Mouse (Mus musculus): ENCODE data around the gene Olfr1373. TPM values are rescaled to one million over a fixed set of nuclear protein-coding genes. Genes with fewer than 3 reads are reported as not detected.
"Not testable (repeated sequence)": the region's sequence is repeated elsewhere in the genome, so short reads cannot be mapped to it uniquely, and the experiment has no call there.

The Olfr1373 gene
- total RNA-seq (2021) = not detected
- long read RNA-seq, experiment 1 = 0 reads
- long read RNA-seq, experiment 2 = 0 reads

DNA sequence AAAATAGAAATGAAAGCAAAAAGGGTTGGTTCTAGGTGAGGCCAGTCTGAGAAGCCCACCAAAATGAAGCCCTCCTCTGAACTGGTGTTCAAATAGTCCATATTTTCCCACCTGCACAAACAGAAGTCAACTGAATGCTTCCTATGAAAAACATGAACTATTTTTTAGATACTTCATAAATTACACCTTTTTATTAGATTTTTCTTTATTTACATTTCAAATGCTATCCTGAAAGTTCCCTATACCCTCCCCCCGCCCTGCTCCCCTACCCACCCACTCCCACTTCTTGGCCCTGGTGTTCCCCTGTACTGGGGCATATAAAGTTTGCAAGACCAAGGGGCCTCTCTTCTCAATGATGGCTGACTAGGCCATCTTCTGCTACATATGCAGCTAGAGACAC is at the start of gene Olfr1373:
Gene Olfr1373, minus strand, starts transcription at position 101 of the 400 bp plus-strand sequence.
- DNase-seq (ENCODE audit: low spot score in 2 of 2) = not testable (repeated sequence)

DNA sequence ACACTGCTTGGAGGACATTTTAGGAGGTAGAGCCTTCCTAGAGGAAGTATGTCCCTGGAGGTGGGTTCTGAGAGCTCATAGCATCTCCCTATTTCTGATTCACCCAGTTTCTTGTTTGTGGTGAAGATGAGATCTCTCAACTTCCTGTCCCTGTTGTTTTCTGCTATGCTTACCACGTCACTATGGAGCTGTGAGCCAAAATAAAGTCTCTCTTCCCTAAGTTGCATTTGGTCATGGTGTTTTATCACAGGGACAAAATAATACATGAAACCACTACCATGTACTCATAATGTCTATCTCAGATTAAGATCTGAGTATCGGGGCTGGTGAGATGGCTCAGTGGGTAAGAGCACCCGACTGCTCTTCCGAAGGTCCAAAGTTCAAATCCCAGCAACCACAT is 35.3 kb upstream of the Olfr1373 start:
- not testable (repeated sequence) for DNase-seq (ENCODE audit: low spot score in 2 of 2)

DNA sequence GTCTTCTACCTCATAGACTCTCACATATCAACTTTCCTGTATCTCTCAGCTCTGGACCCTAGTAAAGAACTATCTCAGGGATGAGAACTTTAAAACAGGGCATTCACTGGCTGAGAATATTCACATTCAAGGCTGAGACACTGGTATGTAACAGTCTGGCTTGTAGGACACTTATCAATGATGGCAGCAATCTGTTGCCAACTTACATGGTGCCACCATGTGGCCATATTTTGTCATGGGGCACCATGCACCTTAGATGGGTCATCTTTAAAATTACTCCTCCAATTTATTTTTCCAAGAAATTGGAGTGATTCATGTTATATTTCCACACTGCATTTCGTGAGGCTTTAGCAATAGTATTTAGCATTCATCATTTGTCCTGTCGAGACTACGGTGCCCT is 34.6 kb upstream of the Olfr1373 start:
- DNase-seq (ENCODE audit: low spot score in 2 of 2) = not testable (repeated sequence)

DNA sequence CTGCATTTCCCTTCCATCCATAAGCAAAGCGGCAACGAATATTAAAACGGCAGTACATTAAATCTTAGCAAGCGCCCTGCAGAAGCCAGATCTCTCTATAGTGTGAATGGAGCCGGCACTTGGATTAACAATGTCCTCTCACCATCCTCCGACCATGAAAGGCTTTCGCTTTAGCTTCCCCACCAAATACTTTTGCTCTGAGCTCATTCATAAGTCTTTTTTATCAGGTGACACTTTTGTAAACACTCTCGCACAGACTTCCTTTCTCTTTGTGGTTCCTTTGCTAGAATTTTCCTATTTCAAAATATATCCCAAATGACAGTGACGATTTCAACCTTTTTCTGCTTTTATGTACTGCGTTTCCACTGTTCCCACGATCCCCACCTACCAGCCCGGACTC is 23.1 kb upstream of the Olfr1373 start:
- no peak for DNase-seq (ENCODE audit: low spot score in 2 of 2)

GRCm38 (mm10) chr11:52167901-52168302 is 22.6 kb upstream of the Olfr1373 start:
- not testable (repeated sequence) for DNase-seq (ENCODE audit: low spot score in 2 of 2)

DNA sequence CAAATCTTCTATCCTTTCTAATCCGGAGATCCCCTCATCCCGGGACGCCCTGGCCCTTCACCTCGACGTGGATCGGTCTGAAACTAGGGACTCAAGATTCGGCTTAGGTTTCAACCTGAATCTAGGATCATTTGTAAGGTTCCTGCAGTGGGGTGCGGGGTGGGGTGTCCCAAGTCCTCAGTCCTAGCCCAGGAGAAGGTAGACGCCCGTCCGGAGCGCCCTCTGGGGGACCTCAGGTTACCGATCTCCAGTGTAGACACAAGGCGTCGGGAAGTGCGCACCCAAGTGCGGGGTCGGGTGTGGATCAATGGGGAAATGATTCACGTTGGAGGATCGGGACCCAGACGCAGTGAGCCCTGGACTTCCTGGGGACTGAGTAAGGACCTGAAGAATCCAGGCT is 21.8 kb upstream of the Olfr1373 start:
- no peak for DNase-seq (ENCODE audit: low spot score in 2 of 2)

DNA sequence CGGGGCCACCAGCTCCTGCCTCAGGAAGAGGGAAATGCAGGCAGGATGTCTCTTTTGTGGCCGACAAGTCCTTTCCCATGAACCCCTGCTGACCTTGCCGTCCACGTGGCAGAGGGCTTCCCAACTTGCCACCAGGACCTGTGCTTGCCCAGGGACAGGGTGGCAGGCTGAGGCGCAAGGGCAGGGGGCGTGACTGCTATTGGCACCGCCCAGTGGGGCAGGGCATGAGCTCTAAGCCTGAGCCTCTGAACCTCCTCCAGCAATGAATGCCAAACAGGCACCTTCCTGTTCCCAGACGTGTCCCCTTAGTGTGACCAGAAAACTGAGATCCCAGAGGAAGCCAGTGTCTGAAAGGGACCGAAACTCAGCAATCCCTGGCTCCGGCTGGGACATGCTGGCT is 18.6 kb upstream of the Olfr1373 start:
- no peak for DNase-seq (ENCODE audit: low spot score in 2 of 2)

DNA sequence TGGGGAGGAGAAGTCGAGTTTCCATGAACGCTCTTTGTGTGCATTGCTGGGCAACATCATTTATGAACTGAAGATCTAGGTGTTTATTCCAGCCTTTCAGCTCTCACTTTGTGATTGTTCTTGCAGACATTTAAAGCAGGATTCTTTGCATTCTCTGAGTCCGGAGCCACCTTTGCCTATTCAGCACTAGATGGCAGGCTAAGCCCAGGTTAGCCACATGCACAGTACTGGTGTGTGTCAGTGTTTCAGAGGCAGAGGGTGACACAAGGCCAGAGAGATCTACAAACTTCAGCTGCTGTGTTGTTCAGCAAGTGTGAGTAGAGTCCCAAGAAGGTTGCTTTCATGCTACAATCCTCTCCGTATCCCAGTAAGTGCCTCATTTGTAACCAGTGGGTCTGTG is 1.7 kb downstream of the Olfr1373 start:
- not testable (repeated sequence) for DNase-seq (ENCODE audit: low spot score in 2 of 2)

DNA sequence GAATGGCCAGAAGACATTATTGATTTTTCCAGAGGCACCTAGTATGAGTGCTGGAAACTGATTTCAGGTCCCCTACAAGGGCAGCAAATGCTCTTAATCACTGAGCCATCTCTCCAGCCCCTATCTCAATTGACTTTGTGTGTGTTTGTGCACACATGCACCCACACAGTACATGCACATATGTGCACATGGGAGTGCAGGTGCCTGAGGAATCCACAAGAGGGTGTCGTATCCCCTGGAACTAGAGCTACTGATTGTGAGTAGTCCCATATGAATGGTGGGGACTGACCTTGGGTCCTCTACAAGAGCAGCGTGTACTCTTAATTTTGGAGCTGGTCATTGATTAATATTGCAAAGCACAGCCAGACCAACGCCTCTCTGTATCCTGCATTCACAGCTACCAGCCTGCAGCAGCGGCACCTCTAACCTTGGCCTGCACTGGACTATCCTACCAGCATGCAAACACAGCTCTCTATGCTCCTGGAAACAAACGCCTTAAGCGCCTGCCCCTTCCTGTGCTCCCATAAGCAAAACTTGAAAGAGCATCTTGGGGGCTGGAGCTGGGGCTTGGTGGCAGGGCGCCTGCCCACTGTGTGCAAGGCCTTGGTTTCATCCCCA is 14.8 kb downstream of the Olfr1373 start:
- no peak for DNase-seq (ENCODE audit: low spot score in 2 of 2)

DNA sequence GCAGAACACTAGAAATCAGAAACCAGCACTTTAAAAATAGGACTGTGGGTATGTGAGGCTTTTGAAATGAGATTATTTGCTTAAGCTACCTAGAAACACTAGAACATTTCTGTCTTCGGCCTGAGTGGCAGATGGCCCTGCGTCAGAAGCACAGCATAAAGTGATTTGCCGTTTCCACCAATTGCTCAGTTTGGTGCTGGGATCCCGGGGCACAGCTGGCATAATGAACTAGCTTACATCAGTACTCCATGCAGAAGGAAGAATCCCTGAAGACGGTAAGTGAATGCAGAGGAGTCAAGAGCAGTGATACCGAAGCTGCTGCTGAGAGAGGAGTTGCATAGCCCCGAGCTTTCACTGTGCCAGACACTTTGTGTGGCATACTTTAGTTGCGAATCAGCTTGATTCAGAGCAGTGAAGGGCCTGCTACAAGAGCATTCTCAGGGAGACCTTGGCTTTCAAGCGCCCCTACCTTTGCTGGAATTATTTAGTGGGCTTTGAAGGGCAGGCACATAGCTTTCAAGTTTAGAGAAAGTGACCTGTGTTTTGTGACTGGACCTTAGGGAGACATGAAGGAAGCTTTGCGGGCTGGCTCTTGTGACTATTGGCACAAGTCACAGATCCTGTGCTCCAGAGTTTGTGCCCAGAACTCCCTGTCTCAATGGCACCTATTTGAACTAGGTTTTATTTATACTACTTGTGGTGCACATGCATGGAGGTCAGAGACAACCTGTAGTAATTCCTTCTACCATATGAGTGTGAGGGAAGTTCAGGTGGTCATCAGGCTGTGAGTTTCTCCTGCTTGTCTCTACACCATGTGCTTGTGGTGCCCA is 15.5 kb downstream of the Olfr1373 start:
- DNase-seq (ENCODE audit: low spot score in 2 of 2) = no peak

- DNase-seq (ENCODE audit: low spot score in 2 of 2) = no peak
Observed at GRCm38 (mm10) chr11:52129171-52129570, 16.2 kb downstream of the Olfr1373 start.

DNA sequence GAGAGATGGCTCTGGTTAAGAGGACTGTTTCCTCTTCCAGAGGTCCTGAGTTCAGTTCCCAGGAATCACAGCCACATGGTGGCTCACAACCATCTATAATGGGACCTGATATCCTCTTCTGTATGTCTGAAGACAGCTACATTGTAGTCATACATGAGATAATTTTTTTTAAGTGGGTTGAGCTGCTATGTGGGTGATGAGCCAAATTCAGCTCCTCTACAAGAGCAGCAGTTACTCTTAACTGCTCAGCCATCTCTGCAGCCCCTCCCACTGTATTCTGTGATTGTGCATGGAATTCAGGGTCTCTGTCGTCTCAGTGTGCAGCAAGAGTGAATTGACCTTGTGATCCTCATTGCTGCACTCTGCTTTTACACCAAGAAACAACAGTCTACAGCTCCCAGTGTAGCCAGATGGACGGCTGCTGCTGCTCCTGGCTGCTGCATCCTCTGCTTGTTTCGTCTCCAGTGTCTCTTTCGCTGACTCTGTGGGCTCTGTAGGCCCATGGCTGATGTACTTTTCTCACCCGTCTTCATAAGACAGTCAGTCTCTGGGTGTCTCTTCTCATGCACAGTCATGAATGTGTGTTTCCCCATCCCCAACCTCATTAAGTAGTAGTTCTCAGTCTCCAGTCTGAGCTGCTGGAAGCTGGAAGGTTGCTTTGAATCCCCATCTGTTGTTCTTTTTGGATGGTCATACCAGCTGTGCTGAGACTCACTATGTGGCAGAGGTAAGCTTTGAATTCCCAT is 16.8 kb downstream of the Olfr1373 start:
- DNase-seq (ENCODE audit: low spot score in 2 of 2) = no peak

DNA sequence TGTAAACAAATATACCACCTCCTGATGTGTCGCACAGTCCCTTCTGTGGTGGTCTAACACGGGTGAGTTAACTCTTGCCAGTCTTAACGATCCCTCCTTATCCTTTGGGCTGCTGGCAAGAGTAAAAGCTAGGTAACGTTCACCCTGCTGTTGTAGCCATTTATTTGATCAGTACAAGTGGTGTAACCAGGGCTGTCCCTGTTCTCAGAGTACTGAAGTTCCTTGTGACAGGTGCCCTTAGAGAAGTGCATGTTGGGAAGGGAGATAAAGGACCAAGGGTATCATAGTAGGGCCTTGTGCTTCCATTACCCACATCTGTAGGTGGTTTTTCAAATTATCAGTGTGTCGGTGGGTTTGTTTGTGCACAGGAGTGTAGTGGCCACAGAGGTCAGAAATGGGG is 17.6 kb downstream of the Olfr1373 start:
- no peak for DNase-seq (ENCODE audit: low spot score in 2 of 2)

DNA sequence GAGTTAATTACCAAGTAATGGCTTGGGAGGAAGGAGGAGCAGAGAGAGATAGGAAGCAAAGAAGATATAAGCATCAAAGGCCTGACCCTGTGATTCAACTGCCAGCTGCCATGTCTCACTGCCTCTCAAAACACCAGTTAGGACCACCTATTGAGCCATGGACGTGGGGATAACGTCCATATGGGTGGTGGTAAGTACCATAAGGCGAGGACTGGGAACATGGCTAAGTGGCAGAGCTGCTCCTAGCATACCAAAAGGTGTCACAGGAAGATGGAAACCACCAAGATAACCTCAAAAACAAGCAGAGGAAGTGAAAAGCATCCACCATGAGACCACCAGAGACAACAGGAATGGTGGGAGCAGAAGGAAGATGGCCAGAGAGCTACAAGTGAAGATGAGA is 18.2 kb downstream of the Olfr1373 start:
- DNase-seq (ENCODE audit: low spot score in 2 of 2) = no peak

DNA sequence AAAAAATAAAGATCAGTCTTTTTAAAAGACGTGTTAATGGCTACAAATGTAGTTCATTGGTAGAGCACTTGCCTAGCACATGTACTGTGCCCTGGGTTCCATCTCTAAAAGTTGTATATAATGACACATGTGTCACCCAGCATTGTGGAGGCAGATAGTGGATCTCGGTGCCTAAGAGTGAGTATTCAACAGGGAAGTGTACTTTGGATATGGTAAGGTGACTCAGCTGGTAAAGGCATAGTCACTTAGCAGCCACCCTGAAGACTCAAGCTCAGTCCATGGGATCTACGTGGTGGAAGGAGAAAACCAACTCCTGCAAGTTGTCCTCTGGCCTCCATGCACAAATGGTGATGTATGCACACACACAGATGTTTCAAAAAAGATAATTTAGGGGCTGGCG is 20.9 kb downstream of the Olfr1373 start:
- DNase-seq (ENCODE audit: low spot score in 2 of 2) = no peak

DNA sequence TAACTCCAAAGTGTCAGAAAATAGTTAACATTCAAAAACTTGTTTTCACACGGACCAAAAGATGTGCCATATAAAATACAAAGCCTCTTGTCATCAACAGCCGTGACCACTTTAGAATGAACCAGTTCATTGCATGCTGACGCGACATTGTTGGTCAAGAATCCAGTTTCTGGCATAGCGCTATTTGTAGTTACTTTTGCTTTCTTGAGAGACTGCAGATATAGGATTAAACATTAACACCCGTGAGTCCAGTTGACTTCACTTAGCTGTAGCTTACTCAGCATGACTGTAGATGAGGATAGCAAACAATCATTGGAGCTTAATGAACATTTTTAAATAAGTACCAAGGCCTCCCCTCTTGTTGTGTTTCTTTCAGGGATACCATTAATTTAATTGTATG is 23.3 kb downstream of the Olfr1373 start:
- DNase-seq (ENCODE audit: low spot score in 2 of 2) = no peak

GRCm38 (mm10) chr11:52120415-52120814 is 24.9 kb downstream of the Olfr1373 start:
- not testable (repeated sequence) for DNase-seq (ENCODE audit: low spot score in 2 of 2)

- no peak for DNase-seq (ENCODE audit: low spot score in 2 of 2)
Observed at GRCm38 (mm10) chr11:52117156-52117555, 28.2 kb downstream of the Olfr1373 start.

DNA sequence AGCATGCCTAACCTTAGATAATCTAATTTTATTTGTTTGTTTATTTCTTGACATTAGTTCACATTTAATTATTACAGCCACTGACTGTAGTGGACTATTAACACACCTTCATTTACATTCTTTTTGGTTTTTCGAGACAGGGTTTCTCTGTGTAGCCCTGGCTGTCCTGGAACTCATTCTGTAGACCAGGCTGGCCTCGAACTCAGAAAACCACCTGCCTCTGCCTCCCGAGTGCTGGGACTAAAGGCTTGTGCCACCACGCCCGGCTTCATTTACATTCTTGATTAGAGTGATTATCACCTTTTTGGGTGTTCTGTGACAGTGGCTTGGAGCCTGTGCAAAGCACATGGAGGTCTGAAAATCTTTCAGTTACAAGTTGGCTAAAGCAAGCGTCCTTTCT is 29.2 kb downstream of the Olfr1373 start:
- DNase-seq (ENCODE audit: low spot score in 2 of 2) = not testable (repeated sequence)

DNA sequence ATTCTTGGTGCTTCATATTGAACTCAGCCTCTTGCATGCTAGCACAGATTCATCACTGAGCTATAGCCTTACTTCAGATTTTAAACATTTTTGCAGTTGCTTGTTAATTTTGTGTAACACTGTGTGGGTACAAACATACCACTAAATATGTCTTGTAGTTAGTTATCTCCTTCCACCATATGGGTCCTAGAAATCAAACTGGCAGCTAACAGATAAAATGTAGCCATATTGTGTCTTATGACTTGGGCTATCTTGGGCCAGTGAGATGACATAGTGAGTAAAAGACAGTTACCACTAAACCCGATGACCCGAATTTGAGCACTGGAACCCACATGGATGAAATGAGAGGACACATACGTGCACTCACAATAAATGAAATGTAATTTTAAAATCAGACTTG is 29.8 kb downstream of the Olfr1373 start:
- DNase-seq (ENCODE audit: low spot score in 2 of 2) = no peak

DNA sequence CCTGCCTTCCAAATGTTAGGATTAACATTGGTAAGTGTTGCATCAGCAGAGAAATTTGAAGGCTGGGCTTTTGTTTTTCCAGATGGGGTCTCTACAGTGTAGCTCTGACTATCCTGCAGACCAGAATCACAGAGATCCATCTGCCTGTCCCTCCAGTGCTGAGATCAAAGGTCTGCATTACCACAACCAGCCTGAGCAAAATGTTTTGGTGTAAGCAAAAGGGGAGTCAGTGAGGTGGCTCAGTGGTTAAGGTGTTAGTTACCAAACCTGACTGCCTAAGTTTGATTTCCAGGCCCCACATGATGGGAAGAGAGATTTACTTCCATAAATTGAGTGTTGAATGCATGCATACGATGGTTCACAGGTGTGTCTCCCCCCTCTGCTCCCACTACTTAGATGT is 35.9 kb downstream of the Olfr1373 start:
- DNase-seq (ENCODE audit: low spot score in 2 of 2) = no peak

GRCm38 (mm10) chr11:52108796-52109195 is 36.5 kb downstream of the Olfr1373 start:
- no peak for DNase-seq (ENCODE audit: low spot score in 2 of 2)
